ENCODE assay signal across 23 mouse cellular contexts in genomic region chr9:77991650-77992049, GRCm38 (mm10).
DNase-seq lines count a peak whose midpoint lies in the region; ATAC-seq lines count a peak whose summit lies in the region.
"Had no signal": no experiment of that assay in that cellular context is flagged by ENCODE, and none has a peak within 500 bp of the region (broad histone marks: within the 10 kb centered on the region; RNA-seq: fewer than 3 reads in every experiment).

No protein-coding gene starts in this region.

- DNase-seq in frontal cortex, adult 2 months (ENCODE audit: extremely low spot score in 1 of 2, low spot score in 1 of 2) = peak; percentile 46 to 67
- DNase-seq in frontal cortex, postnatal 10 days (ENCODE audit: low spot score in 2 of 2) = no peak
- no peak for DNase-seq in liver
- peak; percentile 30 to 66 for DNase-seq in right cerebral cortex, postnatal 36 days (ENCODE audit: low spot score in 2 of 2)
- no peak for DNase-seq in right cerebral cortex, postnatal 14 days
- DNase-seq in thymus, adult 18-20 months = no peak
- no peak for DNase-seq in spleen, postnatal 14 days (ENCODE audit: low spot score in 2 of 2)
- DNase-seq: cerebellum, adult 11 months; cerebellum, adult 9-10 months; cerebellum, postnatal 36 days; kidney, adult 9 months; kidney, postnatal 10 days; thymus, postnatal 14 days had no signal

- H3K9ac ChIP-seq in liver, embryonic 12.5 days = no peak overlapping the region
- H3K9ac ChIP-seq: heart, embryonic 12.5 days; hindbrain, embryonic 14.5 days; lung, embryonic 15.5 days; midbrain, embryonic 13.5 days; neural tube, embryonic 13.5 days had no signal

- H3K4me1 ChIP-seq in liver, embryonic 12.5 days = peaks cover 45% of the 10 kb centered on the region
- H3K4me1 ChIP-seq: lung, embryonic 15.5 days; midbrain, embryonic 13.5 days; neural tube, embryonic 13.5 days had no signal

- no peaks in the 10 kb centered on the region; the same call in 1 of the 2 replicates for H3K27me3 ChIP-seq in liver, embryonic 12.5 days (replicated peaks)
- H3K27me3 ChIP-seq: heart, embryonic 12.5 days; lung, embryonic 15.5 days; midbrain, embryonic 13.5 days; neural tube, embryonic 13.5 days; Patski had no signal

- H3K4me3 ChIP-seq in liver, embryonic 12.5 days = no peak overlapping the region
- H3K4me3 ChIP-seq: heart, adult 2 months; heart, embryonic 12.5 days; lung, embryonic 15.5 days; midbrain, embryonic 13.5 days; neural tube, embryonic 13.5 days had no signal

- no peaks in the 10 kb centered on the region for H3K36me3 ChIP-seq in liver, embryonic 12.5 days
- H3K36me3 ChIP-seq: heart, embryonic 12.5 days; lung, embryonic 15.5 days; midbrain, embryonic 13.5 days; neural tube, embryonic 13.5 days had no signal

- H3K4me2 ChIP-seq in liver, embryonic 12.5 days = no peak overlapping the region
- H3K4me2 ChIP-seq: heart, embryonic 12.5 days; hindbrain, embryonic 14.5 days; lung, embryonic 15.5 days; midbrain, embryonic 13.5 days; neural tube, embryonic 13.5 days had no signal

- ATAC-seq in liver, embryonic 12.5 days = no peak
- ATAC-seq: forebrain, embryonic 14.5 days; intestine, postnatal 0 days; midbrain, embryonic 13.5 days; Patski had no signal

- H3K27ac ChIP-seq in liver, embryonic 12.5 days = 0 out of 2 replicates have a peak overlapping the region, but pooled peaks have one; percentile 26
- H3K27ac ChIP-seq: heart, adult 2 months; hindbrain, embryonic 14.5 days; lung, embryonic 15.5 days; midbrain, embryonic 13.5 days; neural tube, embryonic 13.5 days had no signal

- H3K9me3 ChIP-seq in liver, embryonic 12.5 days (replicated peaks) = no peaks in the 10 kb centered on the region
- H3K9me3 ChIP-seq: heart, embryonic 12.5 days; lung, embryonic 15.5 days; midbrain, embryonic 13.5 days; neural tube, embryonic 13.5 days had no signal

- 78% methylated on average over 4 of the region's 4 CpGs for WGBS in liver, embryonic 12.5 days (ENCODE audit: insufficient replicate concordance)

Comparison
In these comparisons a context has a peak if more than half of its experiments do, and no peak if none do; other contexts are left out.
1. DNase-seq: peak in frontal cortex, adult 2 months (2 of 2) and right cerebral cortex, postnatal 36 days (2 of 2); none in frontal cortex, postnatal 10 days (0 of 2), liver (single experiment), right cerebral cortex, postnatal 14 days (single experiment), thymus, adult 18-20 months (0 of 2) and spleen, postnatal 14 days (0 of 2).